Comparison of ENCODE assay signal across 9 mouse cellular contexts in genomic region chr13:51526480-51526879, GRCm38 (mm10). TPM values are rescaled to one million over a fixed set of nuclear protein-coding genes. Genes with fewer than 3 reads are reported as not detected.
A peak's percentile ranks its signal among the peaks of the same experiment; 100 is the strongest.
DNase-seq lines count a peak whose midpoint lies in the region; ATAC-seq and TF ChIP-seq lines count a peak whose summit lies in the region.
"Had no signal": no experiment of that assay in that cellular context is flagged by ENCODE, and none has a peak within 500 bp of the region (broad histone marks: within the 10 kb centered on the region; RNA-seq: fewer than 3 reads in every experiment).

No protein-coding gene starts in this region.

- no peak for TF ChIP-seq CTCF in lung, embryonic 14.5 days (IDR thresholded peaks at IDR 0.05; ENCODE audit: low read depth)
- no peak for TF ChIP-seq CTCF in lung, adult 2 months (IDR thresholded peaks at IDR 0.05; ENCODE audit: insufficient read depth, low read length)

- 39% methylated on average over 7 of the region's 7 CpGs for WGBS in lung, embryonic 14.5 days
- whole genome bisulfite sequencing in lung, adult 2 months: 15% methylated on average over 7 of the region's 7 CpGs
- WGBS in limb, embryonic 11.5 days: 67% methylated on average over 7 of the region's 7 CpGs

- H3K27me3 ChIP-seq in lung, embryonic 14.5 days (ENCODE audit: insufficient read depth, low read length): no peaks in the 10 kb centered on the region
- no peaks in the 10 kb centered on the region for H3K27me3 ChIP-seq in limb, embryonic 11.5 days (ENCODE audit: control insufficient read depth, insufficient read depth, low read length)

- no peaks in the 10 kb centered on the region for H3K9me3 ChIP-seq in lung, embryonic 14.5 days (ENCODE audit: low read depth, low read length)
- no peaks in the 10 kb centered on the region for H3K9me3 ChIP-seq in limb, embryonic 11.5 days (ENCODE audit: control insufficient read depth, low read length)

- ATAC-seq in lung, embryonic 14.5 days (ENCODE audit: insufficient read depth): no peak
- ATAC-seq in limb, embryonic 11.5 days (ENCODE audit: insufficient number of reproducible peaks, low FRiP score, low TSS enrichment, low read depth): no peak
- no peak for ATAC-seq in granulocyte monocyte progenitor cell, adult 5-6 weeks (replicated peaks; ENCODE audit: poor library complexity, severe bottlenecking)
- ATAC-seq in CD4-positive, CD25-positive, alpha-beta regulatory T cell, adult 4 months: no peak

- TF ChIP-seq POLR2A in lung, adult 2 months (IDR thresholded peaks at IDR 0.05; ENCODE audit: borderline replicate concordance, extremely low read depth, low read depth, low read length): no peak

- H3K4me2 ChIP-seq in lung, embryonic 14.5 days: no peak overlapping the region
- H3K4me2 ChIP-seq in limb, embryonic 11.5 days (ENCODE audit: low read depth, severe bottlenecking): no peak overlapping the region

- no peaks in the 10 kb centered on the region for H3K36me3 ChIP-seq in lung, embryonic 14.5 days (ENCODE audit: insufficient read depth)
- H3K36me3 ChIP-seq in limb, embryonic 11.5 days (ENCODE audit: control insufficient read depth, insufficient read depth, low read length): no peaks in the 10 kb centered on the region

- no peaks in the 10 kb centered on the region for H3K4me1 ChIP-seq in lung, embryonic 14.5 days (ENCODE audit: insufficient read depth)
- no peaks in the 10 kb centered on the region for H3K4me1 ChIP-seq in lung, adult 2 months (ENCODE audit: control insufficient read depth, insufficient read depth, low read length)
- H3K4me1 ChIP-seq in limb, embryonic 11.5 days (ENCODE audit: control insufficient read depth, insufficient read depth, low read length): no peaks in the 10 kb centered on the region

- H3K9ac ChIP-seq in lung, embryonic 14.5 days: no peak overlapping the region
- H3K9ac ChIP-seq in limb, embryonic 11.5 days (ENCODE audit: low read length): no peak overlapping the region

- H3K4me3 ChIP-seq in lung, embryonic 14.5 days (ENCODE audit: low read depth, low read length): no peak overlapping the region
- H3K4me3 ChIP-seq in lung, adult 2 months (replicated peaks; ENCODE audit: extremely low read depth, low read depth, low read length): no peak overlapping the region
- H3K4me3 ChIP-seq in limb, embryonic 11.5 days (ENCODE audit: low read depth, low read length): no peak overlapping the region

- H3K27ac ChIP-seq in lung, embryonic 14.5 days (ENCODE audit: low read depth): no peak overlapping the region
- H3K27ac ChIP-seq in limb, embryonic 11.5 days (replicated peaks; ENCODE audit: low read depth, low read length): no peak overlapping the region

- peak; percentile 19 for DNase-seq in lung, embryonic 14.5 days
- DNase-seq in lung, adult 2 months: no peak
- DNase-seq in adrenal gland, adult 8-10 months: peak; percentile 82
- DNase-seq in gastrocnemius, postnatal 25 days: peak; percentile 16
- DNase-seq in limb, embryonic 11.5 days (ENCODE audit: low spot score): peak; percentile 18
- no peak for DNase-seq in retina, embryonic 14.5 days (ENCODE audit: low spot score)

RNA-seq across cellular contexts. Expression of gene Shc3, which starts 42.7 kb away (rescaled TPM):
- not detected in 2 replicates for polyA plus RNA-seq in lung, embryonic 14.5 days (2014; fragmentation: Nextera tagmentation; extraction: Ambion mirVana)
- 0.22 and 0.45 TPM in 2 replicates for polyA plus RNA-seq in lung, adult 2 months (2012; rRNA removed)
- 1 to 10 TPM in 3 of 4 experiments, under 1 TPM in 1; 0.80 to 1.7 (median 1.6) TPM for total RNA-seq in adrenal gland, adult 8-10 months (2022)
- total RNA-seq in gastrocnemius, postnatal 25 days (2021): 1 to 10 TPM in 1 of 2 experiments, under 1 TPM in 1; 0.90 to 1.2 TPM
- polyA plus RNA-seq in limb, embryonic 11.5 days (2014; fragmentation: Nextera tagmentation; extraction: Ambion mirVana): 0.32 and 0.50 TPM in 2 replicates
- not detected in 2 replicates for total RNA-seq in granulocyte monocyte progenitor cell, adult 5-6 weeks (2014; fragmentation: Nextera tagmentation)
- not detected in 2 replicates for total RNA-seq in granulocyte monocyte progenitor cell, adult 5-6 weeks (2017)
- polyA plus RNA-seq in CD4-positive, CD25-positive, alpha-beta regulatory T cell, adult 4 months (2017; shearing (Covaris generic)): not detected
- polyA plus RNA-seq: lung, embryonic 16.5 days had no signal

Comparison
In these comparisons a context has a peak if more than half of its experiments do, and no peak if none do; other contexts are left out.
1. DNase-seq: peak in lung, embryonic 14.5 days (single experiment), adrenal gland, adult 8-10 months (single experiment), gastrocnemius, postnatal 25 days (single experiment) and limb, embryonic 11.5 days (single experiment); none in lung, adult 2 months (single experiment) and retina, embryonic 14.5 days (single experiment).